Mouse (Mus musculus) neutrophil, adult 83 days (primary cell): ENCODE measurements around the gene Bicd1. TPM values are rescaled to one million over a fixed set of nuclear protein-coding genes. Genes with fewer than 3 reads are reported as not detected.

Source experiments
- total RNA-seq, 2 experiments: library from RNA; stranded (reverse); gene quantifications; one replicate each; pipeline ENCODE4 v1.2.4; 2023

Gene Bicd1
- total RNA-seq: 1 to 10 TPM in 1 of 2 experiments, under 1 TPM in 1; 0.64 to 1.2 TPM

DNA sequence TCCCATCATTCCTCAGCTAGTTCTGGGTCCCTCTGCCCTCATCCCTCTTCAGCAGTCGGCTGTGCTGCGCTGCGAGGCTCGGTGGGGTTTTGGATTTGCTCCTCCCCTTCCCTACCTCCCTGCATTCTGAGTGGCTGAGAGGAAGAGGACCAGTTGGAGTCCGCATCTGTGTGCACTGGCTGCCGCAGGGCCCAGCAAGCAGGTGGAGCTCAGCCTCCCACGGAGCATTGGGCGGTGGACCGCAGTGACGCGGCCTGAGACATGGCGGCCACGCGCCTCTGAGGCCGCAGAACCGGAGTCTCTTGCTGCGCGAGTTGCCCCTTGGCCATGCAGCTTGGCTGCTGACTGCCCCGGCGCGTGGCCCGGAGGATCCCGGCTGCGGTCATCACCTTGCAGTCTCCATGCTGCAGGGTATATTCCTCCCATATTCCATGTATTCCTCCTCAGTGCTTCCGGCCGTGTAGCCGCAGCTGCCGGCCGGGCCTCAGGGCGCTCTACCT is at the start of gene Bicd1:
Gene Bicd1 (plus strand): TSS at position 54 of the 500 bp plus-strand sequence.

Other genes with a start within 250 kb of the Bicd1 start
- gene Amn1, start 220.2 kb upstream of the Bicd1 start, total RNA-seq: 10 to 100 TPM; 51.3 to 53.9 TPM
- gene Resf1, start 99.5 kb upstream of the Bicd1 start, total RNA-seq: 100 to 1,000 TPM; 102 to 143 TPM